Mouse (Mus musculus) lung, adult 2 months (tissue): Measurements from ENCODE around the gene Zzef1.

Experiments
- CTCF ChIP-seq: fragments of 200-500 bp; IDR thresholded peaks from 2 replicates; pipeline ENCODE4 v1.5.1; 2011; ENCODE audit warnings: mild to moderate bottlenecking, low read length, control low read depth; ENCODE audit not compliant: insufficient read depth
- POLR2A ChIP-seq: fragments of 200-500 bp; IDR thresholded peaks from 2 replicates; pipeline ENCODE4 v1.6.1; 2011; ENCODE audit warnings: low read depth, mild to moderate bottlenecking, control low read depth, low read length, borderline replicate concordance; ENCODE audit errors: extremely low read depth

DNA sequence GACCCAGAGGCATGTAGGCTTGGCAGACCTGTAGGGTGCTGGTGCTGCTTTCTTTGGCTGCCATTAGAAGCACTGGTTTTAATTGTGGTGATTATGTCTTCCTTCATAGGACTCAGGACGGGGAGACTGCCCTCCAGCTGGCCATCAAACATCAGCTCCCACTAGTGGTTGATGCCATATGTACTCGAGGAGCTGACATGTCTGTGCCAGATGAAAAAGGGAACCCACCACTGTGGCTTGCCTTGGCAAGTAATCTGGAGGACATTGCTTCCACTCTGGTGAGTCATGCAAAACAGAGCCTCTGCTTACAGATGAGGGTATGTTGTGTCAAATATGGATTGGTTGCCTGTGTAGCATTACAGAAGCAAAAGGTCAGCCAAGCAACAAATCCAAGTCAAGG is 44.1 kb upstream of the Zzef1 start:
- TF ChIP-seq POLR2A (no peak), CTCF (peak; percentile 22; the same call in 1 of the 2 replicates)
